Mouse (Mus musculus) activated CD4-positive, CD25-positive, alpha-beta regulatory T cell, adult 4 months (primary cell): ENCODE results near the gene Nop16. TPM values are rescaled to one million over a fixed set of nuclear protein-coding genes. Genes with fewer than 3 reads are reported as not detected.

ENCODE experiments used
- ATAC-seq: one replicate; pipeline ENCODE4 v1.8.0; 2017
- polyA plus RNA-seq, 2 experiments: library from polyadenylated mRNA; unstranded; fragments of 100-300 nt; shearing (Covaris generic); gene quantifications; one replicate each; pipeline ENCODE4 v1.2.1; 2017

Gene Nop16
- polyA plus RNA-seq, 2 experiments from 2014 or later = 64.0 to 66.2 TPM

DNA sequence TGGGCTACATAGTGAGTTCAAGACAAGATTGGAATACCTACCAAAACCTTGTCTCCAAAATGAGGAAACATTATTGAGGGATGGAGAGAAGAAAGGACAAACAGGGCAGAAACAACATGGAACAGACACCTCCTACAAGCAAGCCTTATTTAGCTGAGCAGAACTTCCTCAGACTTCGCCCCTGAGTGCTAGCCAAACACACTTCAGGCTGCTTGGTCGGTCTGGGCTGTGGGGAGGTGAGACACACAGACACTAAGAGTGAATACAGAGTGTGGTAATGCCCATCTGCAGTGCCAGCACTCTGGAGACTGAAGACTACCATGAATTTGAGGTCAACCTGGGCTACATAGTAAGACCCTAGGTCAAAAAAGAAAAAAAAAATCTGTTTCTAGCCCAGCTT, 30.2 kb downstream of the Nop16 start:
- no peak for ATAC-seq

DNA sequence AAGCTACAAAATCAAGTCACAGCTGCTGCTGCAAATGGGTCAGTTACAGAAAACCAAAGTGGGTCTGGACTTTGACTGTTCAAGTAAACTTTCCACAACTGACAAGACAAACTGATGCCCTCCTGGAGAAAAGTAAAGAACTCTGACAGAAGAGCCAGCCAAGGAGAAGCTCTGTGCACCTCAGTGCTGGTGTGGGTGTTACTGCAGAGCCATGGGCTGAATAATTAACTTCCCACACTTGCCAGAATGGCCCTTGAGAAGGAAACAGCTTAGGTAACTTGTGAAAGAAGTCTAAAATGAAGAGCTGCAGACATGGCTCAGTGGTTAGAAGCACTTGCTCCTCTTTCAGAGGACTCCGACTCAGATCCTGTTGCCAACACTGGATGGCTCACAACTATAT, 32.2 kb downstream of the Nop16 start:
- no peak for ATAC-seq

DNA sequence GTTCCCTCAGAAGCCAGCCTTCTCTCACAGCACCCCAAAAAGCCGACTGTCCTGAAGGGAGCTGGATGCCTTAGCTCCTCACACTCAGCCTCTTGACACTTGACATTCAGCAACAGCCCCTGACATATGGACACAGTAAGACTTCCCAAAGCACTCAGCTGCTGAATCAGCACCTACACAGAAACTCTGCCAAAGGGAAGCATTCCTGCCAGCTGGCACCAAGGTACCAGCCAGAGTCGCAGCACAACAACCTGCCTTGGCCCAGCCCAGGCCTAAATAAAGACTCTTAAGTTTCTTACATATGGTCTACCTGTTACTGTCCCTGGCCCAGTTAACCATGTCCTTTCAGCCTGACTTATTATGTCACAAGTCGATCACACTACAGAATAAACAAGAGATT, 33.1 kb downstream of the Nop16 start:
- ATAC-seq = no peak

DNA sequence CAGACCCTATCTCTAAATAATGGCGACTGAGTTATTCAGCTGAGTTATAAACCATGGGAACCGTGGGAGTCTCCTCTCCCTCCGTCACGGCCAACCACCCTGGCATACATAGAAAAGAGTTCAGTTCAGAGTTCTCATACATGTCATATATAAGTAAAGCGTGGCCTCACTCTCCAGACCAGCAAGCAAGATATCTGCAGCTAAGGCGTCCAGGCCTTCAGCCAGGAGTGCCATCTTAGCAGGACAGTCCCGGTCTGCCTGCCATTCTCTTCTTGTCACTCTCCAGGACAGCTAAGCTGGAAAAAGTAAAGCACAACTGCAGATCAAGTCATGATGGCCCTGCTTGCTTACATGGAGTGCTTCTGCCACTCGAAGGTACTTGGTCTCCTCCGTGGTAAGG, 33.7 kb downstream of the Nop16 start:
- ATAC-seq = no peak

DNA sequence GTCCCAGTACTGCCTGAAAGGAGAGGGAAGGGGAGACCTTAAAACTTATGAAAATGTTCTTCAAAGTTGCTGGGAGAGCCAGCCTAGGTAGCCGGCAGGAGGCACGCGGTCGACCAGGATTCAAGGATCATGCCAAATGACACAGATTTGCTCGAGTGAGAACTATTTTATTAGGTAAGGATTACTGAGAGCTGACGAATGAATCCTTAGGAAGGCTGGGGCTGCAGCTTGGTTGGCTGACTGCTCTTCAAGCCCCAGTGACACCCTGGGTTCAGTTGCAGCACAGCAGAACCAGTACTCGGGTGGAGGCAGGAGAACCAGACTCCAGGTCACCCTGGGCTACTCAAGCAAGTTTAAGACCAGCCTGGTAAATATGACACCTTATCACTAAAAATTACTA, 41.9 kb downstream of the Nop16 start:
- ATAC-seq = no peak

Other genes with a start within 250 kb of the Nop16 start
- not detected for gene Cplx2, start 218.7 kb downstream of the Nop16 start, polyA plus RNA-seq
- 10 to 100 TPM; 31.5 to 33.0 TPM for gene Thoc3, start 121.2 kb downstream of the Nop16 start, polyA plus RNA-seq
- gene Simc1, start 86.3 kb downstream of the Nop16 start, polyA plus RNA-seq = 1 to 10 TPM; 6.7 to 7.9 TPM
- 10 to 100 TPM; 63.3 to 66.3 TPM for gene 4833439L19Rik, start 24.7 kb downstream of the Nop16 start, polyA plus RNA-seq
- 1 to 10 TPM; 2.7 to 6.6 TPM for gene Arl10, start 15.1 kb downstream of the Nop16 start, polyA plus RNA-seq
- 100 to 1,000 TPM; 130 to 146 TPM for gene Higd2a, start 117 bp upstream of the Nop16 start, polyA plus RNA-seq
- gene Cltb, start 21.3 kb upstream of the Nop16 start, polyA plus RNA-seq = 10 to 100 TPM; 11.7 TPM
- gene Faf2, start 31.7 kb upstream of the Nop16 start, polyA plus RNA-seq = 10 to 100 TPM; 80.6 to 89.1 TPM
- 10 to 100 TPM; 23.3 to 31.2 TPM for gene Rnf44, start 103.8 kb upstream of the Nop16 start, polyA plus RNA-seq
- under 1 TPM in 1 of 2 experiments, not detected in 1; 0.08 TPM for gene Cdhr2, start 111.4 kb upstream of the Nop16 start, polyA plus RNA-seq
- gene Gprin1, start 159.8 kb upstream of the Nop16 start, polyA plus RNA-seq = not detected
- gene Sncb, start 176.5 kb upstream of the Nop16 start, polyA plus RNA-seq = under 1 TPM; 0.33 to 0.62 TPM
- gene Eif4e1b, start 193.9 kb upstream of the Nop16 start, polyA plus RNA-seq = not detected
- 1 to 10 TPM; 1.5 to 2.2 TPM for gene Tspan17, start 199.3 kb upstream of the Nop16 start, polyA plus RNA-seq